Mouse (Mus musculus) c-Kit-positive CD71-positive TER-119-positive erythroid progenitor cells, embryonic 14.5 days (primary cell): ENCODE measurements around the gene Rngtt.
A peak's percentile ranks its signal among the peaks of the same experiment; 100 is the strongest.
"Not testable (repeated sequence)": the region's sequence is repeated elsewhere in the genome, so short reads cannot be mapped to it uniquely, and the experiment has no call there.

Source experiments
- DNase-seq: peaks from one replicate; pipeline ENCODE4 v3.0.0-alpha.2; 2013; ENCODE audit warnings: low spot score

Gene Rngtt

DNA sequence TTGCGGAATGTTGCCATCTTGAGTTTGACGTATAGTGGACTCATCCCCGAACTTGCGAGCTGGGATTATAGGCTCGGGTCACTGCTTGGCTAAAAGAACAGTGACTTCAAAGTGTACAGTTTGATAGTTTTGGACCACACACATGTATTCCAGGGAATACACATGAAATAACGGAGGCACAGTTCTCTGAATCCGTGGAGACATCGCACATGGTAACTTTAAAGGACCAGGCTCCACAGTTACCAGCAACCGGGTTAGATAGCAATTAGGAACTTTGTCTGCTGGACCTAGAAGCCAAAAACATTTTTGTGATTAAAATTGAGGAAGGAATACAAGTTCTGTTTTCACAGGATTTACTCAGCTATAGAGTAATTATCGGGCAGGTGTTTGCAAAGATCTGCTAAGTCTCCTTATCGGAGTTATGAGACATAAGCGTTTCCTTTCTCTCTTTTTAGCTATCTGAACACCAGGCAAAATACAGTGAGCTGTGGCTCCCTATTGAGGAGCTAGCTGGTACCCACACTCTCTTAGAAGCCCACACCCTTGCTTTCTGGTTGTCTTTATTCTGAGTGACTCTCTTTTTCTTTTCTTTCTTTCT is 828 bp downstream of the Rngtt start:
- peak; percentile 31 for DNase-seq

DNA sequence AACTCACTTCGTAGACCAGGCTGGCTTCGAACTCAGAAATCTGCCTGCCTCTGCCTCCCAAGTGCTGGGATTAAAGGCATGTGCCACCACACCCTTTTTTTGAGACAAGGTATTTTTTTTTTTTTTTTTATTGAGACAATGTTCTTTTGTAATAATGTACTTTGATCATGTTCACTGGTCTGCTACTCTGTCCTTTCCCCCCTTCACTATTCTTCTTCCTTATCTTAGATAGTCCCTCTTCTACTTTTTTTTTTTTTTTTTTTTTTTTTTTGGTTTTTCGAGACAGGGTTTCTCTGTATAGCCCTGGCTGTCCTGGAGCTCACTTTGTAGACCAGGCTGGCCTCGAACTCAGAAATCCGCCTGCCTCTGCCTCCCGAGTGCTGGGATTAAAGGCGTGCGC is 4.0 kb downstream of the Rngtt start:
- DNase-seq = not testable (repeated sequence)

DNA sequence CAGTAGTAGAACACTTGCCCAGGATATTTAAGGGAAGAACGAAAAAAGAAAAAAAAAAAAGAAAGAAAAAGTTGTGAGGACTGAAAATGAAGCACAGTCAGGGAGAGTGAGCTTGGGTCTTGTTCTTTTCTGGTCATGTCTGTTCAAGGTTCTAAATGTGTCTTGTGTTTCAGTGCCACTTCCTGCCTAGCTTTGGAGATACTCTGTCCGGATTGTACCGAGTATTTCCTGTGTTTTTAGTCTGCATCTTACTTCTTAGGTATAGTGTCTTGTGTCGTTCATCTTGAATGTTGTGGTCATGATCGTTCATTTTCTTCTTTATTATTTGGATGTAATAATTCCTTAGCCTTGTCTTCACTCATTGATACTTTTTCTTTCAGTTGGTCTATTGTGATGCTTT is 5.7 kb downstream of the Rngtt start:
- no peak for DNase-seq

DNA sequence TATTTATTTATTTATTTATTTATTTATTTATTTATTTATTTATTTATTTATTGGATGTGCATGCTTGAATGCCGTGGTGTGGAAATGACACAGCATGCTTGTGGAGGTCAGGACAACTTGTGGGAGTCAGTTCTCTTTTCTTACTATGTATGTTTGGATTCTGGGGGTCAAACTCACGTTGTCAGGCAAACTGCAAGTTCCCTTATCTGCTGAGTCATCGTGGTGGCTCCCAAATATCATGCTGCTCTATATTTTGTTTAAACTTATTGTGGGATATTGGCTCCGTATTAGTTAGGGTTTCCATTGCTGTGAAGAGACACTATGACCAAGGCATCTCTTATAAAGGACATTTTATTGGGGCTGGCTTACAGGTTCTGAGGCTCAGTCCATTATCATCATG is 21.0 kb downstream of the Rngtt start:
- DNase-seq = no peak

DNA sequence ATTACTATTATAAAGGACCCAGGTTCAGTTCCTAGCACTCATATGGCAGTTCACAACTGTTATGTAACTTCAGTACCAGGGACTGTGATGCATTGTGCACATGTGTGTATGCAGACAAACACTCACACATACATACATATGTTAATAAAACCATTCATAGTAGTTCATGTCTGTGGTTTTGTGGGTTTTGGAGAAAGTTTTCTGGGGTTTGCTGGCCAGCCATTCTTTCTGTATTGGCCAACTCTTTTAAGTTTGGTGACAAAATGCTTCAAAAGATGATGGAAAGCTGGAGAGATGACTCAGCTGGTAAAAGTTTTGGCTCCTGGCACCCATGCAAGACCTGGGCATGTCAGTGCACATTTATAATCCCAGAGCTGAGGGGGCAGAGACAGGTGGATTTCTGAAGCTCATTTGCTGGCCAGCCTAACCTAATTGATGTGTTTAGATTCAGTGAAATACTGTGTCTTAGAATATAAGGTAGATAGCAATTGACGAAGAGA is 22.9 kb downstream of the Rngtt start:
- DNase-seq = no peak

DNA sequence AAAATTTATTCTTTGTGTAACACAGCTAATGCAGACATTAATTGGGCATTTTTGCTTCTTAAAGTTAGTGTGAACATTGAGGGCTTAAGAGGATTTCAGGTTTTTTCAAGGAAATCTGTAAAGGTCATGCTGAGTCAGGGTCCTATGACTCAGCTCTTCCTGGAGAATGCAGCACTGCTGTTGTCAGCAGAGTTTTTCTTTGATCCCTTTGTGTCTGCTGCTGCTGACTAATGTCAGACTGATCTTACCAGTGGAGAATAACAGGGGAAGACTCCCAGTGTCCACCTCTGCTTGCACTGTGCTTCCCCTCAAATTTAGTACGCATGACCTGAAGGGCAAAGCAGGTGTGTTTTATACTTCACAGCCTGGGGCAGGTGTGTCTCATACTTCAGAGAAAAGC is 27.9 kb downstream of the Rngtt start:
- peak; percentile 58 for DNase-seq

DNA sequence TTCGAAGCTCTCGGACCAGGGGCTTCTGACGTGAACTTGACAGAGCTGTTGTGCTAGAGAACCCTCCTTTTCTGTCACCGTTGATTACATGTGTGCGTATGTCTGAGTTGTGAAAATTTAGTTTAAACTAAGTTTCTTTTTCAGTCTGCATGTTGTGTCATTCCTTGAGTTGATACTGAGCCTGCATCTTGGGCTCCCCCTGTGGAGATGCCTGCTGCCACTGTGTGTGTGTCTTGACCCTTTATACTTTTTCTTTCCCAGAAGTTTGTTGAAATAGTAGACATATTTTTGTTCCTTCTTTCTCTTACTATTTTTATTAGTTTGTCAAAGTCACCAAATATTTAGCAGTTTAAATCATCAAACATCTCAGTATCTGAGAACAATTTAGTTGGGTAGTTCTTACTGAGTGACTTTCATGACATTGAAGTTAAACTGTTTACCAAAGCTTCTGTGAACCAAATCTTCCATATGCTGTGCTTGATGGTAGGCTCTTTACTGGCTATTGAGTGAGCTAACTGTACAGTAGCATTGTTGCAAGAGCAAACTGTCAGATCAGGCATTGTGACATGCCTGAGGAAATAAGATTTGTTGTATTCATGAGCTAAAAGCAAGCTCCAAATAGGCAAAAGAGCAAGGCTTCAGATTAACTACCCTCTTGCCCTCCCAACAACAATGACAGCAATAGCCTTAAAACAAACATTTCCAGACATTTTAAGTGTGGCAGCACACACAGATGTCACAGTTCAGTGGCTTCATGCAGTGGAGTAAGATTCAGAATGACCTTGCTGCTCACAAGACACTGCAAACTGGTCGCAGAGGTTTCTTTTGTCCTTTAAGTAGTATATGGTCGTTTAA is 33.0 kb downstream of the Rngtt start:
- DNase-seq = no peak

DNA sequence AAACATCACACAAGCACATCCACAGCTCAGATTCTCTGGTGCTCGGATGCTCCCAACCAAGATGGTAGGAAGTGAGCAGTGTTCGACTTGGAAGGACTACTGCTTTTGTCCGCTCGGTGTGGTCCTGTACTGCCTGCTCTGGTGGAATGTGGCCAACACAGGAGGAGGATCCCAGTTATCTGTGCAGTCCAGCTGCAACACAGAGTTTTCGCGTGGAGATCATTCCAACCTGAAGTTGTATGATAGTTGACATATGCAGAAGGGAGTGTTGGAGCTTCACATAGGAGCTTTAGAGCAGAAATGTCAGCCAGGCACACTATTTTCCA is 33.6 kb downstream of the Rngtt start:
- peak; percentile 63 for DNase-seq

DNA sequence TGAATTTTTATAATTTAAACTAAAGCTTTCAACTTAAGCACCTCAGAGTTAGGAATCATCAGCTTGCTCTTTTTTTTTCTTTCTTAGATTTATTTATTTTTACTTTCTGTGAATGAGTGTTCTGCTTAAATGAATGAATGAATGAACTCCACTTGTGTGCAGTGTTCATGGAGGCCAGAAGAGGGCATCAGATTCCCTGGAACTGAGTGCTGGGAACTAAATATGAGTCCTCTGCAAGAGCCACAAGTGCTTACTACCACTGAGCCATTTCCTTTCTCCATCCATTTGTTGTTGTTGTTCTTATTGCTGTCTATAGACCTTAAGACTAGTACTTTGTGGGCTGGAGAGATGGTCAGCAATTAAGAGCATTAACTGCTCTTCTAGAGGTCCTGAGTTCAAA is 53.3 kb downstream of the Rngtt start:
- DNase-seq = no peak

DNA sequence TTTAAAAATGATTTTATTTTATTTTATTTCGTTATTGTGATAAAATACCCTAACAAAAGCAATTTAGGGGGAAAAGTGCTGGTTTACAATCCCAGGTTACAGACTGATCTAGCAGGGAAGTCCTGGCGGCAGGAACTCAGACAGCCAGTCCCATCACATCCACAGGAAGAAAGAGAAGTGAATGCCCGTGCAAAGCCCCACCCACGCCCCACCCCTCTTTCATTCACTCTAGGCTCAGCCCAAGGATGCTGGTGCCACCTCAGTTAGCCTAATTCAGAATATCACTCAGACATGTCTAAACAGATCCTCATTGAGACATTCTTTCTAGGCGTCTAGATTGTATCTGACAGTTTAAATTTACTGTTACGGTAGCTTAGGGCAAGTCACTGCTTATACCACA is 64.8 kb downstream of the Rngtt start:
- no peak for DNase-seq

DNA sequence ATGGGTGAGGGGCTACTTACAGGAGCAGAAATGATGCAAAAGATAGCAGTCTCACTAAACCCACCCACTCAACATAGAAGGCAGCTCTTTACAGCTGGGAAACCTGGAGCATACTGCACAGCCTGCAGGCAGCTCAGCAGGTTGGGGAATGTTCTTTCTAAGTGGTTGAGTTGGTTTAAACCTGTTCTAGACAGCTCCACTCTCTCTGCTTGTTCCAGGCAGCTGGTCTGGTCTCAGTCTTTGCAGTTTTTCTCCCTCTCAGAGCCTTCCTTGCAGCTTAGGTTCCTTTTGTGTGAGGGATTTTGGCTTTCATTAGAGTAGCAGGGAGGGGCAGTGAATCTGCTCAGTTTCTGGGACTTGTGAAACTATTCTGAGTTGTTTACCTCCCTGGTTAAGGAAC is 67.5 kb downstream of the Rngtt start:
- no peak for DNase-seq

DNA sequence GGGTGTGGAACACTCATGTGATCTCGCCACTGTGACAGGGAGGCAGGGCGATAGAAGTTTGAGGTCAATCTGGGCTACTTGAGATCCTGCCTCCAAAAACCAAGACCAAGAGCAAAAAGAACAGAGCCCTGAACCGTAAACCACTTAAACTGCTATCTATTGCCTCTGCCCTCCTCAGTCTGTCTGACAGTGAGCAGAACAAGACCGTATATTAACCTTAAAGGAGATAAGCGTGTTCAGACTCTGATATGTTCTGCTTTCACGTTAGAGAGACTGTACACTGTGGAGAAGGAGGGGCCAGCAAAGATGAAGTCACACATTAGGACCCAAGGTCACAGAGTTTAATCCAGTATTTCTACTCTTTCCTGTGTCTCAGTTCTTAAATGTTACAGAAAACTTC is 68.8 kb downstream of the Rngtt start:
- peak; percentile 4 for DNase-seq

DNA sequence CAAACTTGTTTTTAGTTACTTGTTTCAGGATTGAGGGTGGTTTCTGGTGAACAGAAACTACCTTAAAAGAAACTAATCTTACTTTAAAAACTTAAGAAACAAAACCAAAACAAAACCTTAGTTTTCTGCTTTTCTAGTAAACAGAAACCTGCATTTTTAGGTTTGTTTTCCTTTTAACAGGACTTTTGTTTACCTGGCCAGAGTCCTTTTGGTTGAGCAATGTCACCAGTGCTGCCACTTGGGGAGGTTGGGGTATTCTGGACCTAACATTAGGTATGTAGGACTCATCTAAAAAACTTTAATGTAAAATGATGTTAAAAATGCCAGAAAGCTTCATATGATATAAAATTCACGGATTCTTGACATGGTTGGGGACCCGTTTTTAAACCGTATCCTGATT is 78.8 kb downstream of the Rngtt start:
- no peak for DNase-seq

DNA sequence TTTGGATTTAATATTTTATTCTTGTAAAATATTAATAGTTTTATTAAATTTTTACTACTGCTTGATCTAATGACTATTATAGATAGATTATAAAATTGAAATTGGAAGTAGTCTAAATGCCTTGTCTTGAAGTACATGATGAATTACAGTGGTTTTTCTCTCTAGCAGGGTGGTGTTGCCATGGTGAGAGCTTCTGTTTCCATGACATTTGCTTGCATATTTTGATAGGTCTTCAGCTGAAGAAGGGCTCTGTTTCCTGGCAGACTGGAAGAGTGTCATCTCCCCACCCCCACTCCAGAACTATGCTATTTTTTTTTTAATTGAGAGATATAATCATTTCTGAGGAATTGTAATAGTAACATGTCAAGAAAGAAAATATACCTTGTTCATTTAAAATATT is 80.5 kb downstream of the Rngtt start:
- no peak for DNase-seq

DNA sequence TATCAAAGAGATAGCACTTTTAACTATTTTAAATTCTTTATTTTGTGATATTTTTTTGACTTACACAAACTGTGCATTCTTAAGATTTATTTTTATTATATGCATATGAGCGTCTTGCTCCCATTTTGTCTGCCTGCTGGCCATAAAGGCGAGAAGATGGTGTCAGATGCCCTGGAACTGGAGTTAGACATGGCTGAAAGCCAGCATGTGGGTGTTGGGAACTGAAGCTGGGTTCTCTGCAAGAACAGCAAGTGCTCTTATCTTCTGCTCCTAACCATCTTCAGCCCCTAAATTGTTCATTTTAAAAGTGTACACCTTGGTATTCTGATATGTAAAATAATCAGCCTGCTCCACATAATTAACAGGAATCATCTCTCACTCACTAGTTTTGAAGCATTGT is 83.3 kb downstream of the Rngtt start:
- DNase-seq = no peak

DNA sequence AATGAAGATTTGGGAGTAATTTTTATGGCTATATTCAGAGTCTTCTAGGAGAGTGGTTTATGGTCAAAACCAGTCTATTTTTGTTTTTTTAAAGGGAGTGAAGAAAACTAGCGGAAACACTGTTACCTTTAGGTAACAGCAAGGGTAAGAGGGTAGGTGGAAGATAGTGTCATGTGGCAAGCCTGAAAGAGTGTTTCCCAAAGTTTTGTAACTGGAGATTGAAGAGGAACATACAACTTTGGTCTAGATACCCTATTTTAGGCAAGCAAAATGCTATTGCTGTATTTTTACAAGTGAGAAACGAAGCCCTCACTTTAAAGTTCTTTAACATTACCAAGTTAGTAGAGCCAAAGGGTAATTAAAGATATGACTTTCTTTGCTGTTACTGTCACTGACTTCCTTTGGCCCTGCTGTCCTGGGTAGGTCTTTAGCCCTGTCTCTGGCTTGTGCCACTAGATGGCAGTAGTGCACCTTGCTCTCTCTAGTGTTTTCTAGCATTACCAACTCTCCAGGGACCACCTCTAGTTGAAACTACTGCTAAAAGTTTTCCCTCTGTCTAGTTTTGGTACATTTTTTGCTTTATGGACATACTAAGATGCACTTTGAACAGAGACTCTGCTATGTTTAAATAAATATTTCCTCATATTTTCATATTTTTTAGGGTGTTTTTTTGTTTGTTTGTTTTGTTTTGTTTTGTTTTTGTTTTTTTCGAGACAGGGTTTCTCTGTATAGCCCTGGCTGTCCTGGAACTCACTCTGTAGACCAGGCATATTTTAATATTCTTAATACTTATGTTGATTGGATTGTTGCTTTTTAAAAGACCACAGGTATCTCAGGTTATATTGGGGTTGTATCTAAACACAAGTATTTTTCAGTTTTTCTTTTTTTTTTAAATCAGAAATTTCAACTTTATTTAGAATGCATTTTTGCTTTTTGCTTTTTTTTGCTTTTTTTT is 86.4 kb downstream of the Rngtt start:
- DNase-seq = peak; percentile 84

DNA sequence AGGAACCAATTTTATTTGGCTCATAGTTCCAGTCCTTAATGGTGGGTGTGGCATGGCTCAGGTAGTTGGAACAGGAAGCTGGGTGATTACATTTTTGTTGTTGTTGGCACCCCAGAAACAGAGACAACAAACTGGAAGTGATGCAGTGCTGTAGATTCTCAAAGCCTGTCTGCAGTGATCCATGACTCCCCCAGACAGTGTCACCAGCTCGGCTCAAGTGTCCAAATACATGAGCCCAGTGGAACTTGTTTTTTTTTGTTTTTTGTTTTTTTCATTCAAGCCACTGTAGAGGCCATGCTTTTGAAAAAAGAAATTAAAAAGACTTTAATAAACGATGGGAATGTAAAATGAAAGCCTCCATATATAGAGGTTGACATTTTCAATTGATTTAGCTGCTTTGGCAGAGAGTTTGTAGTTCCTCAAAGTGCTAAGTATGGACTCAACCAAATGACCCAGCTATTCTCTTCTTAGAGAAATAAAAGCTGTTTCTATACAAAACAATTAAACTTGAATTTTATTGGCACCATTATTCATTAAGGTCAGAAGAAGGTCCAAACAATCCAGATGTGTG is 95.7 kb downstream of the Rngtt start:
- DNase-seq = no peak

DNA sequence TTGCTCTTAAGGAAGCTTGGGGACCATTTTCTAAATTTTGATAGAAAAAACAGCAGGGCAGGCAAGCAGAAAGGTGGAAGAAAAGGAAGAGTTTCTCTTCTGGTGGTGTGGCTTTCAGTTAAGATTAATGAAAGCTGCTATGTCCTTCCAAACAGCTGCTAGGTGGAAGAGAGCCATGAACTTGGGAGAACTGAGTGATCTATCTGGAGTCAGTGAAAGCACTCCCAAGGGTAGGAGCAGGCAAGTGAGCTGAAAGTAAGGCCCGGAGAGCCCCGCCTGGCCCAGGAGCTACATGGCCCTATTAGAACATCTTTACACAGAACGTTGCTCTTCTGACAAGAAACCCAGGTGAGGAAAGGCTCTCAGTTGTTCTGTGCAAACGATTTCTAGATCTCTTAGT is 103.7 kb downstream of the Rngtt start:
- no peak for DNase-seq

DNA sequence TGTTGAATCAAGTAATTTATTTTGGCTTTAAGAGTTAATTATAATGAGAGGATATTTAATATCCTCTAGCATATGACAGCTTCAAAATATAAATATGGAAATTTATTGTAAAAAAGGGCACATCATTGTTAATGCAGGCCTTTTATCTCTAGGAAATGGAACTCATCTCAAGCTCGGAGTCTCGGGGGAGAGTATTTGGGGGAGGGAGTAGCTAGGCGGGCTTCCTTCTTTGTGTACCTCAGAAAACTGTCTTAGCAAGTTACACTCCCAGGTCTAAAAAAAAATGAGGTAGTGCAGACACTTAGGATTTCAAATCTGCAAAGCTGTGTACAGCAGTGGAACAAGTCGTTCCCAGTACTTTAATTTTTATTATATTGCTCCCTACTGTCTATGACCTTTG is 104.7 kb downstream of the Rngtt start:
- no peak for DNase-seq

DNA sequence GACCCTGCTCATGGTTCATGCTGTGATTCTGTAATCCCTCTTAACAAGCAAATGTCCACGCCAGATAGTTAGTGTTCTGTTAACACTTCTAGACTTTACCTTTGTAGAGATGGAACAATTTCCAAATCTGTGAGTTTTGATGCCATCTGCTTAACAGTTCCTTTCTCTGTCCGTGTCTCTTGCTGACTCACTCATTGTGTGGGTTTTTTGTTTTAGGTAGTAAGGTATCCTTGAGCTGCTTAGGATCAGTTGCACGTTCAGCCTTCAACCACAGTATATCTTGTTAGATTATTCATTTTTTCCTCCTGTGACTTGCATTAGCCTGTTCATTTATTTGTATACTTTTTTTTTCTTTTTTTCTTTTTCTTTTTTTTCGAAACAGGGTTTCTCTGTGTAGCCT is 107.3 kb downstream of the Rngtt start:
- no peak for DNase-seq

DNA sequence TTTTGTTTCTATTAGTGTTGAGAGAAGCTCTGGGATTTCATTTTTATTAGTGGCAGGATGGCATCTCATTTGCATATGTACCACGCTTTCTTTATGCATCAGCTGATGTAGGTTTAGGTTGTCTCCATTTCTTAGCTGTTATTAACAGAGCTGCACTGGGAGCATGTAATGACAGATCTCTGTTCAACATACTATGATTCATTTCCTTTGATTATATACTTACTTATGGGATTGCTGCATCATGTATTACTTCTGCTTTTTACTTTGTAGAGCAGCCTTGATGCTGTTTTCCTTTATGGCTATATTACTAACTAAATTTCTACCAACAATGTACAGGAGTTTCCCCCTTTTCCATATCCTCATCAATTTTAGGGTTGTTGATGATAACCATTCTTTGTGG is 109.5 kb downstream of the Rngtt start:
- DNase-seq = no peak

DNA sequence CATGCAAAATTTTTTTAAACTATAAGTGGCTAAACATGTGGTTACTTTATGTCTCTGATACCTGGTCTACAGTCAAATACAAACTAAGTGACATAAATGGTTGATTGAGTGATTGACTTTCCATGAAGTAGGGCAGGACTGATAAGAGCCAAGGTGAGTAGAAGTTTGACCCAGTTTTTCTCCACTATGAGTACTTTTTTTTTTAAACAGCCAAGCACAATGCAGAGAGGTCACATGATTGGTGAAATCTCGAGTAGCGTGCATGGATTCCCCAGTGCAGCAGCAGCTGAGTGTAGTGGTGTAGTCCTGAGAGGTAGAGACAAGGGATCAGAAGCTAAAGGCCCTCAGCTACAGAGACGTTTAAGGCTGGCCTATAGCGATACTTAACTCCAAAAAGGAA is 118.7 kb downstream of the Rngtt start:
- DNase-seq = no peak
